Mouse (Mus musculus): ENCODE measurements around the gene Col7a1. TPM values are rescaled to one million over a fixed set of nuclear protein-coding genes. Genes with fewer than 3 reads are reported as not detected.

The Col7a1 gene
- polyA plus RNA-seq, 1 experiment from 2014 or later, result 0.77 TPM

- H3K4me3 ChIP-seq (ENCODE audit: low read depth, low read length), result peak within 1 kb of the TSS; percentile 75
- ATAC-seq (replicated peaks; ENCODE audit: insufficient number of reproducible peaks, low FRiP score, low TSS enrichment), result peak; percentile 78
- 1% methylated on average over 57 of the region's 58 CpGs for WGBS (ENCODE audit: insufficient replicate concordance)
- H3K4me2 ChIP-seq, result peak within 1 kb of the TSS; percentile 72
- H3K27ac ChIP-seq (ENCODE audit: low read depth, low read length), result peak within 1 kb of the TSS; percentile 84
- no peaks in the 10 kb centered on the region; the same call in none of the 2 replicates for H3K4me1 ChIP-seq (ENCODE audit: control insufficient read depth, insufficient read depth, low read length)
- no peaks in the 10 kb centered on the region for H3K9me3 ChIP-seq (replicated peaks; ENCODE audit: control insufficient read depth, low read length)
- H3K36me3 ChIP-seq (ENCODE audit: control insufficient read depth, insufficient read depth, low read length), result peaks cover 19% of the 10 kb centered on the region
- H3K27me3 ChIP-seq (ENCODE audit: control insufficient read depth, insufficient read depth, low read length), result no peaks in the 10 kb centered on the region
- peak within 1 kb of the TSS; percentile 84 for H3K9ac ChIP-seq (ENCODE audit: low read depth, low read length)
These were observed 16.7 kb upstream of the Col7a1 start, which contains the start of gene Uqcrc1 for GRCm38 (mm10) chr9:108936418-108937364. Gene Uqcrc1, plus strand, starts transcription at chr9:108936633.

GRCm38 (mm10) chr9:108945111-108945510 is 8.3 kb upstream of the Col7a1 start:
- Histone ChIP-seq H3K4me1 (ENCODE audit: control insufficient read depth, insufficient read depth, low read length) (peaks cover 5% of the 10 kb centered on the region; the same call in 1 of the 2 replicates), H3K9me3 (replicated peaks; ENCODE audit: control insufficient read depth, low read length) (no peaks in the 10 kb centered on the region), H3K4me2 (no peak overlapping the region), H3K36me3 (ENCODE audit: control insufficient read depth, insufficient read depth, low read length) (peaks cover 50% of the 10 kb centered on the region), H3K4me3 (ENCODE audit: low read depth, low read length) (no peak overlapping the region), H3K9ac (ENCODE audit: low read depth, low read length) (no peak overlapping the region), H3K27ac (ENCODE audit: low read depth, low read length) (no peak overlapping the region), H3K27me3 (ENCODE audit: control insufficient read depth, insufficient read depth, low read length) (no peaks in the 10 kb centered on the region)
- 68% methylated on average over 9 of the region's 9 CpGs for WGBS (ENCODE audit: insufficient replicate concordance)
- ATAC-seq (replicated peaks; ENCODE audit: insufficient number of reproducible peaks, low FRiP score, low TSS enrichment), result no peak

- peaks cover 55% of the 10 kb centered on the region for H3K36me3 ChIP-seq (ENCODE audit: control insufficient read depth, insufficient read depth, low read length)
- no peak for ATAC-seq (replicated peaks; ENCODE audit: insufficient number of reproducible peaks, low FRiP score, low TSS enrichment)
- H3K27ac ChIP-seq (ENCODE audit: low read depth, low read length), result no peak overlapping the region
- H3K4me2 ChIP-seq, result no peak overlapping the region
- no peak overlapping the region for H3K4me3 ChIP-seq (ENCODE audit: low read depth, low read length)
- no peaks in the 10 kb centered on the region for H3K9me3 ChIP-seq (replicated peaks; ENCODE audit: control insufficient read depth, low read length)
- H3K27me3 ChIP-seq (ENCODE audit: control insufficient read depth, insufficient read depth, low read length), result no peaks in the 10 kb centered on the region
- peaks cover 5% of the 10 kb centered on the region; the same call in 1 of the 2 replicates for H3K4me1 ChIP-seq (ENCODE audit: control insufficient read depth, insufficient read depth, low read length)
- WGBS (ENCODE audit: insufficient replicate concordance), result 87% methylated on average over 5 of the region's 5 CpGs
- H3K9ac ChIP-seq (ENCODE audit: low read depth, low read length), result no peak overlapping the region
These were observed 7.8 kb upstream of the Col7a1 start for GRCm38 (mm10) chr9:108945608-108946007.

GRCm38 (mm10) chr9:108949231-108949966 is 4.0 kb upstream of the Col7a1 start:
- H3K9ac ChIP-seq (ENCODE audit: low read depth, low read length), result no peak overlapping the region

GRCm38 (mm10) chr9:108949967-108950728 is 3.2 kb upstream of the Col7a1 start:
- H3K9me3 ChIP-seq (replicated peaks; ENCODE audit: control insufficient read depth, low read length), result no peaks in the 10 kb centered on the region
- H3K27ac ChIP-seq (ENCODE audit: low read depth, low read length), result no peak overlapping the region; the same call in 1 of the 2 replicates
- peaks cover 15% of the 10 kb centered on the region for H3K4me1 ChIP-seq (ENCODE audit: control insufficient read depth, insufficient read depth, low read length)
- no peak overlapping the region for H3K9ac ChIP-seq (ENCODE audit: low read depth, low read length)
- no peak overlapping the region for H3K4me3 ChIP-seq (ENCODE audit: low read depth, low read length)
- no peak overlapping the region for H3K4me2 ChIP-seq
- peaks cover 17% of the 10 kb centered on the region for H3K27me3 ChIP-seq (ENCODE audit: control insufficient read depth, insufficient read depth, low read length)
- peaks cover 42% of the 10 kb centered on the region for H3K36me3 ChIP-seq (ENCODE audit: control insufficient read depth, insufficient read depth, low read length)
- ATAC-seq (replicated peaks; ENCODE audit: insufficient number of reproducible peaks, low FRiP score, low TSS enrichment), result no peak; the same call in 1 of the 2 replicates
- WGBS (ENCODE audit: insufficient replicate concordance), result 78% methylated on average over 9 of the region's 9 CpGs

More at GRCm38 (mm10) chr9:108949231-108949966, 4.0 kb upstream of the Col7a1 start:
- Histone ChIP-seq H3K9me3 (replicated peaks; ENCODE audit: control insufficient read depth, low read length) (no peaks in the 10 kb centered on the region), H3K4me3 (ENCODE audit: low read depth, low read length) (no peak overlapping the region), H3K27ac (ENCODE audit: low read depth, low read length) (peak overlapping the region; percentile 31; the same call in 1 of the 2 replicates), H3K4me1 (ENCODE audit: control insufficient read depth, insufficient read depth, low read length) (peaks cover 15% of the 10 kb centered on the region), H3K4me2 (no peak overlapping the region), H3K27me3 (ENCODE audit: control insufficient read depth, insufficient read depth, low read length) (peaks cover 13% of the 10 kb centered on the region), H3K36me3 (ENCODE audit: control insufficient read depth, insufficient read depth, low read length) (peaks cover 49% of the 10 kb centered on the region)
- no peak for ATAC-seq (replicated peaks; ENCODE audit: insufficient number of reproducible peaks, low FRiP score, low TSS enrichment)
- WGBS (ENCODE audit: insufficient replicate concordance), result 80% methylated on average over 13 of the region's 13 CpGs

GRCm38 (mm10) chr9:108955241-108955640 is 1.9 kb downstream of the Col7a1 start:
- no peak for ATAC-seq (replicated peaks; ENCODE audit: insufficient number of reproducible peaks, low FRiP score, low TSS enrichment)
- Histone ChIP-seq H3K27me3 (ENCODE audit: control insufficient read depth, insufficient read depth, low read length) (peaks cover 30% of the 10 kb centered on the region), H3K4me2 (no peak overlapping the region)

GRCm38 (mm10) chr9:108955846-108956245 is 2.5 kb downstream of the Col7a1 start:
- Histone ChIP-seq H3K27ac (ENCODE audit: low read depth, low read length) (no peak overlapping the region), H3K27me3 (ENCODE audit: control insufficient read depth, insufficient read depth, low read length) (peaks cover 30% of the 10 kb centered on the region), H3K4me1 (ENCODE audit: control insufficient read depth, insufficient read depth, low read length) (peaks cover 10% of the 10 kb centered on the region), H3K4me3 (ENCODE audit: low read depth, low read length) (no peak overlapping the region), H3K36me3 (ENCODE audit: control insufficient read depth, insufficient read depth, low read length) (no peaks in the 10 kb centered on the region), H3K9ac (ENCODE audit: low read depth, low read length) (no peak overlapping the region), H3K4me2 (no peak overlapping the region), H3K9me3 (replicated peaks; ENCODE audit: control insufficient read depth, low read length) (no peaks in the 10 kb centered on the region)
- 87% methylated on average over 11 of the region's 11 CpGs for WGBS (ENCODE audit: insufficient replicate concordance)
- ATAC-seq (replicated peaks; ENCODE audit: insufficient number of reproducible peaks, low FRiP score, low TSS enrichment), result no peak

More at GRCm38 (mm10) chr9:108955241-108955640, 1.9 kb downstream of the Col7a1 start:
- no peak overlapping the region for H3K27ac ChIP-seq (ENCODE audit: low read depth, low read length)
- WGBS (ENCODE audit: insufficient replicate concordance), result 89% methylated on average over 11 of the region's 11 CpGs
- H3K4me1 ChIP-seq (ENCODE audit: control insufficient read depth, insufficient read depth, low read length), result peaks cover 10% of the 10 kb centered on the region
- H3K9ac ChIP-seq (ENCODE audit: low read depth, low read length), result no peak overlapping the region
- no peak overlapping the region for H3K4me3 ChIP-seq (ENCODE audit: low read depth, low read length)
- peaks cover 4% of the 10 kb centered on the region for H3K36me3 ChIP-seq (ENCODE audit: control insufficient read depth, insufficient read depth, low read length)
- H3K9me3 ChIP-seq (replicated peaks; ENCODE audit: control insufficient read depth, low read length), result no peaks in the 10 kb centered on the region

GRCm38 (mm10) chr9:108963577-108963976 is 10.2 kb downstream of the Col7a1 start:
- WGBS (ENCODE audit: insufficient replicate concordance), result 57% methylated on average over 3 of the region's 3 CpGs
- H3K4me3 ChIP-seq (ENCODE audit: low read depth, low read length), result no peak overlapping the region
- H3K9ac ChIP-seq (ENCODE audit: low read depth, low read length), result no peak overlapping the region
- H3K4me2 ChIP-seq, result no peak overlapping the region
- ATAC-seq (replicated peaks; ENCODE audit: insufficient number of reproducible peaks, low FRiP score, low TSS enrichment), result no peak
- H3K9me3 ChIP-seq (replicated peaks; ENCODE audit: control insufficient read depth, low read length), result no peaks in the 10 kb centered on the region
- peaks cover 5% of the 10 kb centered on the region for H3K27me3 ChIP-seq (ENCODE audit: control insufficient read depth, insufficient read depth, low read length)
- H3K4me1 ChIP-seq (ENCODE audit: control insufficient read depth, insufficient read depth, low read length), result no peaks in the 10 kb centered on the region
- no peaks in the 10 kb centered on the region for H3K36me3 ChIP-seq (ENCODE audit: control insufficient read depth, insufficient read depth, low read length)
- no peak overlapping the region for H3K27ac ChIP-seq (ENCODE audit: low read depth, low read length)
